Mouse (Mus musculus) CH12.LX (cell line): ENCODE data around the gene Mid1. TPM values are rescaled to one million over a fixed set of nuclear protein-coding genes. Genes with fewer than 3 reads are reported as not detected.
"Not testable (repeated sequence)": the region's sequence is repeated elsewhere in the genome, so short reads cannot be mapped to it uniquely, and the experiment has no call there.

Experiments
- DNase-seq: peaks from one replicate; pipeline ENCODE4 v3.0.0-alpha.2; 2013; ENCODE audit errors: extremely low read depth
- H3K27ac ChIP-seq: 2 replicates; pipeline ENCODE4 v1.5.1; 2012; ENCODE audit warnings: low read depth, mild to moderate bottlenecking, control low read depth, moderate library complexity; ENCODE audit not compliant: insufficient read depth
- H3K27me3 ChIP-seq: replicated peaks from 2 replicates; pipeline ENCODE3; 2012; ENCODE audit warnings: inconsistent platforms
- H3K36me3 ChIP-seq, 2 experiments: replicated peaks in 1 of 2; 2 replicates each; pipeline versions ENCODE3 to v1.6.1; 2012; ENCODE audit warnings: inconsistent platforms in 1 of 2, low read length in 1 of 2, mild to moderate bottlenecking in 1 of 2, mixed read lengths in 1 of 2, moderate library complexity in 1 of 2; ENCODE audit not compliant: control insufficient read depth in 1 of 2, insufficient read depth in 1 of 2
- H3K4me1 ChIP-seq, 2 experiments: 2 replicates each; pipeline ENCODE4 v1.6.1; 2012; ENCODE audit warnings: inconsistent platforms in 1 of 2, moderate library complexity in 1 of 2; ENCODE audit not compliant: insufficient read depth in 2 of 2, control insufficient read depth in 1 of 2
- H3K4me2 ChIP-seq: 2 replicates; pipeline ENCODE4 v1.6.1; 2012; ENCODE audit warnings: low read depth, mild to moderate bottlenecking, control low read depth; ENCODE audit not compliant: poor library complexity, insufficient read depth, severe bottlenecking
- H3K4me3 ChIP-seq, 3 experiments: fragments of 150-350 bp in 1 of 3; sonication (generic) in 1 of 3; replicated peaks in 1 of 3; 2 replicates each; pipeline versions ENCODE3 to v1.5.1; 2011 to 2012; ENCODE audit warnings: low read depth in 2 of 3, low read length in 2 of 3, mild to moderate bottlenecking in 2 of 3, moderate library complexity in 2 of 3, control low read depth in 1 of 3, improper control_type of control experiment in 1 of 3, inconsistent platforms in 1 of 3, mixed read lengths in 1 of 3; ENCODE audit not compliant: poor library complexity in 1 of 3
- H3K79me2 ChIP-seq: replicated peaks from 2 replicates; pipeline ENCODE4 v1.6.1; 2012; ENCODE audit warnings: mild to moderate bottlenecking, moderate library complexity; ENCODE audit not compliant: control insufficient read depth, poor library complexity, insufficient read depth, severe bottlenecking; ENCODE audit errors: extremely low read depth
- H3K9ac ChIP-seq: 2 replicates; pipeline ENCODE4 v1.6.1; 2012; ENCODE audit warnings: low read depth, mild to moderate bottlenecking, control low read depth, moderate library complexity; ENCODE audit not compliant: insufficient read depth
- H3K9me3 ChIP-seq: replicated peaks from 2 replicates; pipeline ENCODE3; 2012; ENCODE audit warnings: low read length, inconsistent platforms, mixed read lengths
- dilution Hi-C: fragments of 300-500 bp; cut with MboI; formaldehyde crosslinking; loops from 2 replicates; pipeline ENCODE4 v1.14.3; 2020; ENCODE audit warnings: low sequenced_read_pairs; ENCODE audit not compliant: extremely low pct_unique_long_range_greater_than_20kb, extremely low pct_ligation_motif_present
- in situ Hi-C: fragments of 300-500 bp; cut with MboI; formaldehyde crosslinking; loops from 3 replicates; pipeline ENCODE4 v1.14.3; 2019; ENCODE audit warnings: low sequenced_read_pairs, low pct_ligation_motif_present, low pct_unique_long_range_greater_than_20kb, mixed read lengths
- polyA plus RNA-seq: library from polyadenylated mRNA; unstranded; fragments of >175 nt; gene quantifications from 2 replicates; pipeline ENCODE4 v1.2.1, GENCODE M21; 2012; ENCODE audit warnings: low read depth; ENCODE audit not compliant: insufficient read length
- total RNA-seq, 2 experiments: library from RNA; depleted of rRNA; stranded (reverse); fragments of 300-350 nt in 1 of 2; fragments of >200 nt in 1 of 2; gene quantifications; 2 replicates each; pipeline ENCODE4 v1.2.3; 2012 to 2014

The Mid1 gene
- total and polyA plus RNA-seq, 3 experiments: 3.3 to 15.0 (median 6.2) TPM

- in situ Hi-C loops: not testable (repeated sequence)
These were observed 286.6 kb downstream of the Mid1 start for GRCm38 (mm10) chrX:169971562-169971961.

GRCm38 (mm10) chrX:169972131-169972530, 287.1 kb downstream of the Mid1 start:
- H3K36me3 ChIP-seq: peaks cover 11 to 27% of the 10 kb centered on the region in 2 experiments
- not testable (repeated sequence) for H3K27me3 ChIP-seq

More at GRCm38 (mm10) chrX:169971562-169971961, 286.6 kb downstream of the Mid1 start:
- H3K9me3 ChIP-seq: peaks cover 14% of the 10 kb centered on the region
- peaks cover 19 to 45% of the 10 kb centered on the region in 2 experiments for H3K4me1 ChIP-seq
- H3K9ac ChIP-seq, H3K79me2 ChIP-seq, H3K4me3 ChIP-seq, DNase-seq, dilution Hi-C loops, H3K27ac ChIP-seq, H3K4me2 ChIP-seq, H3K27me3 ChIP-seq: not testable (repeated sequence)
- peaks cover 11 to 27% of the 10 kb centered on the region in 2 experiments for H3K36me3 ChIP-seq

GRCm38 (mm10) chrX:169972791-169973494, 287.9 kb downstream of the Mid1 start:
- H3K79me2 ChIP-seq, dilution Hi-C loops, H3K27me3 ChIP-seq, in situ Hi-C loops: not testable (repeated sequence)
- peak overlapping the region; percentile 50; the same call in 1 of the 2 replicates for H3K27ac ChIP-seq
- H3K4me2 ChIP-seq: peak overlapping the region; percentile 100
- H3K4me1 ChIP-seq: peaks cover 19 to 48% of the 10 kb centered on the region in 2 experiments
- H3K9ac ChIP-seq: peak overlapping the region; percentile 58
- peak; percentile 93 for DNase-seq
- H3K36me3 ChIP-seq: peaks cover 6 to 24% of the 10 kb centered on the region in 2 experiments
- peaks cover 17% of the 10 kb centered on the region for H3K9me3 ChIP-seq
- peak overlapping the region in 1 of 3 experiments; percentile 0 for H3K4me3 ChIP-seq

More at GRCm38 (mm10) chrX:169972131-169972530, 287.1 kb downstream of the Mid1 start:
- H3K79me2 ChIP-seq, H3K27ac ChIP-seq, DNase-seq, dilution Hi-C loops, in situ Hi-C loops, H3K4me3 ChIP-seq: not testable (repeated sequence)
- H3K9ac ChIP-seq: peak overlapping the region; percentile 58
- H3K4me2 ChIP-seq: peak overlapping the region; percentile 100
- H3K4me1 ChIP-seq: peaks cover 19 to 45% of the 10 kb centered on the region in 2 experiments
- H3K9me3 ChIP-seq: peaks cover 14% of the 10 kb centered on the region

DNA sequence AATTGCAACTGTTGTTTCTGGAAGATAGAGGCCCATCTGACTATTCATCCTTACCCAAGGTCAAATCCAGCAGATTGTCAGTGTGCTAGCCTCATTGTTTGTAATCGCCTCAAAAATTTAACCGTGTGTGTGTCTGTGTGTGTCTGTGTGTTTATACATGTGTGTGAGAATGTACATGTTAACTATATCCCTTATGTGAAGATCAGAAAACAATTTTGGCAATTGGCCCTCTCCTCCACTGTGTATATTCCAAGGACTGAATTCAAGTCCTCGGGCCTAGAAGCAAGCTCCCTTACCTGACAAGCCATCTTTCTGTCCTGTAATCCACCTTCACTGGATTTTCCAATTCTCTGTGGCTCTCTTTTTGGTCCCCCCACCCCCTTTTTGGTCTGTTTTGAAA, 288.8 kb downstream of the Mid1 start:
- H3K36me3 ChIP-seq: peaks cover 6 to 21% of the 10 kb centered on the region in 2 experiments
- DNase-seq, H3K79me2 ChIP-seq, H3K27me3 ChIP-seq, dilution Hi-C loops, H3K4me3 ChIP-seq, in situ Hi-C loops: not testable (repeated sequence)
- peak overlapping the region; percentile 59 for H3K9ac ChIP-seq
- peaks cover 24% of the 10 kb centered on the region for H3K9me3 ChIP-seq
- peaks cover 26 to 56% of the 10 kb centered on the region in 2 experiments for H3K4me1 ChIP-seq
- H3K4me2 ChIP-seq: peak overlapping the region; percentile 40
- peak overlapping the region; percentile 15; the same call in 1 of the 2 replicates for H3K27ac ChIP-seq

GRCm38 (mm10) chrX:169974456-169974855, 289.5 kb downstream of the Mid1 start:
- H3K27ac ChIP-seq: peak overlapping the region; percentile 22; the same call in 1 of the 2 replicates
- H3K27me3 ChIP-seq, H3K4me3 ChIP-seq, H3K9ac ChIP-seq, DNase-seq, dilution Hi-C loops, H3K4me2 ChIP-seq, in situ Hi-C loops, H3K79me2 ChIP-seq: not testable (repeated sequence)
- peaks cover 6 to 16% of the 10 kb centered on the region in 2 experiments for H3K36me3 ChIP-seq
- H3K9me3 ChIP-seq: peaks cover 24% of the 10 kb centered on the region
- peaks cover 26 to 61% of the 10 kb centered on the region in 2 experiments for H3K4me1 ChIP-seq

DNA sequence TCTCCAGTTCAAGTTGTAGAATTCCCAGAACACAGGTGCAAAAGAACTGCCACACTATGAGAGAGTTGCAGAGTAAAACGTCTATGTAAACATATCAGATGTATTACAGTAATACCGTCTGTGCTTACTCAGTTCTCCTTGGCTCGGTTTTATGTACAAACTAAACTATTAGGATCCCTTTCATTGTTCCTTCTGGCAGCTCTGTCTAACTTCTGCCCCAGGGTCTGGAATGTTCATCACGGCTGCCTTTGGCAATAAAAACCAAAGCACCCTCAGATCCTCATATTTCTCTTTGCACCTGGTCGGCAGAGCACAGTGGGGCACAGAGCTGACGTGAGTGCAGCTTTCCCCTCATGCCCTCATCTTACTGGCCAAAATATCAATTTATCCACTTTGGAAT, 290.0 kb downstream of the Mid1 start:
- H3K27me3 ChIP-seq, H3K79me2 ChIP-seq, DNase-seq, in situ Hi-C loops, H3K27ac ChIP-seq, H3K4me3 ChIP-seq, dilution Hi-C loops: not testable (repeated sequence)
- Histone ChIP-seq H3K9ac (peak overlapping the region; percentile 40), H3K9me3 (peaks cover 20% of the 10 kb centered on the region), H3K4me1 (peaks cover 26 to 66% of the 10 kb centered on the region in 2 experiments), H3K36me3 (peaks cover 6 to 11% of the 10 kb centered on the region in 2 experiments), H3K4me2 (peak overlapping the region; percentile 83; the same call in 1 of the 2 replicates)
